Mouse (Mus musculus) heart, embryonic 12.5 days (tissue): ENCODE results near the gene Smc1b. TPM values are rescaled to one million over a fixed set of nuclear protein-coding genes. Genes with fewer than 3 reads are reported as not detected.

Experiments
- ATAC-seq: fragments of 200-750 bp; cut with Nextera tagmentation; 2 replicates; pipeline ENCODE4 v1.8.0; 2017; ENCODE audit warnings: moderate TSS enrichment, moderate library complexity; ENCODE audit not compliant: insufficient number of reproducible peaks, low FRiP score
- H3K27ac ChIP-seq: fragments of 300-500 bp; sonication (generic); 2 replicates; pipeline ENCODE4 v1.5.1; 2016; ENCODE audit warnings: mild to moderate bottlenecking, moderate library complexity; ENCODE audit not compliant: poor library complexity, severe bottlenecking
- H3K27me3 ChIP-seq: fragments of 300-500 bp; sonication (generic); replicated peaks from 2 replicates; pipeline ENCODE4 v1.6.1; 2016; ENCODE audit warnings: mild to moderate bottlenecking, moderate library complexity
- H3K36me3 ChIP-seq: fragments of 300-500 bp; sonication (generic); 2 replicates; pipeline ENCODE4 v1.6.1; 2016; ENCODE audit warnings: mild to moderate bottlenecking, moderate library complexity
- H3K4me1 ChIP-seq: fragments of 300-500 bp; sonication (generic); replicated peaks from 2 replicates; pipeline ENCODE4 v1.6.1; 2016; ENCODE audit warnings: mild to moderate bottlenecking
- H3K4me2 ChIP-seq: fragments of 300-500 bp; sonication (generic); 2 replicates; pipeline ENCODE4 v1.6.1; 2016; ENCODE audit warnings: mild to moderate bottlenecking, moderate library complexity
- H3K4me3 ChIP-seq: fragments of 300-500 bp; sonication (generic); 2 replicates; pipeline ENCODE4 v1.5.1; 2016; ENCODE audit warnings: mild to moderate bottlenecking
- H3K9ac ChIP-seq: fragments of 300-500 bp; sonication (generic); 2 replicates; pipeline ENCODE4 v1.6.1; 2016; ENCODE audit warnings: mild to moderate bottlenecking, moderate library complexity
- H3K9me3 ChIP-seq: fragments of 300-500 bp; sonication (generic); replicated peaks from 2 replicates; pipeline ENCODE4 v1.6.1; 2016; ENCODE audit warnings: mild to moderate bottlenecking, moderate library complexity
- WGBS: fragments of 180-500 bp; shearing (Covaris S2); methylation state at CpG from one replicate; pipeline ENCODE4 v1.1.7; 2016; 5-methylcytosine and 5-hydroxymethylcytosine counted together
- polyA plus RNA-seq: library from polyadenylated mRNA; unstranded; fragments of >200 nt; fragmentation: Nextera tagmentation; extraction: Ambion mirVana; gene quantifications from 2 replicates; pipeline ENCODE4 v1.2.1, GENCODE M21; 2016

The Smc1b gene
- polyA plus RNA-seq, 1 experiment from 2014 or later: 0.09 TPM

DNA sequence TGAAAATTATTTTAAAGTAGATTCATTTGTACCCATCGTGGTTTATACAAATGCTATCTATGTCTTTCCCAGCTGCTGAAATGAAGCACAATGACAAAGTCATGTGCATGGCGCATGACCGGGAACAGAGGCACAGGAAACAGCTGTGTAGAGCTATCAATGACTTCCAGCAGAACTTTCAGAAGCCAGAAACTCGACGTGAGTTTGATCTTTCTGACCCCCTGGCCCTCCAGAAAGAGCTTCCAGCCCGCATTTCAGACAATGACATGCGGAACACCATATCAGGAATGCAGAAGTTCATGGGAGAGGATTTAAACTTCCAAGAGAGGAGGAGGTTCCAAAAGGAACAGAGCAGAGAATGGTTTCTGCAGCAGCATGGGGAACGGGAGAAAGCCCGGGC, 3.4 kb upstream of the Smc1b start:
- 39% methylated on average over 9 of the region's 9 CpGs for WGBS
- Histone ChIP-seq H3K27ac (no peak overlapping the region), H3K4me1 (peaks cover 4% of the 10 kb centered on the region; the same call in 1 of the 2 replicates), H3K4me2 (no peak overlapping the region), H3K9me3 (0 out of 2 replicates have a peak, but pooled peaks cover 4% of the 10 kb centered on the region), H3K27me3 (peaks cover 41% of the 10 kb centered on the region), H3K4me3 (no peak overlapping the region), H3K9ac (no peak overlapping the region), H3K36me3 (no peaks in the 10 kb centered on the region)
- no peak for ATAC-seq

DNA sequence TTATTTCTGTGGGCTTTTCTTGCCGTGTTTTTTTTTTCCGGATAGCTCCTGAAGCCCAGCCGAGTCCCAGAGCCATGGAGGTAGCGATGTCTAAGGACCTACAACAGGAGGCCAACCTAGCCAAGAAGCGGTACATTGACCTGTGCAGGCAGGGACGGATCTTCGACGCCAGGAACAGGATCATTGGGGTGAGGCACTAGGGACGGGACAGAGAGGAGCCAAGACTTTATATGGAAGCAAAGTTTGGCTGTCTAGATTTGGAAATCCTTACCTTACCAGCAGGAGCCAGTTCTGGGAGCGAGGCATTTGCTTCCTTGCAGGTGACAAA, 393 bp upstream of the Smc1b start:
- no peak overlapping the region for H3K9ac ChIP-seq
- H3K4me1 ChIP-seq: peaks cover 4% of the 10 kb centered on the region; the same call in 1 of the 2 replicates
- H3K4me3 ChIP-seq: peak overlapping the region; percentile 30
- H3K27me3 ChIP-seq: peaks cover 31% of the 10 kb centered on the region
- 0 out of 2 replicates have a peak, but pooled peaks cover 4% of the 10 kb centered on the region for H3K9me3 ChIP-seq
- no peaks in the 10 kb centered on the region for H3K36me3 ChIP-seq
- WGBS: 18% methylated on average over 10 of the region's 10 CpGs
- no peak overlapping the region for H3K27ac ChIP-seq
- no peak for ATAC-seq
- H3K4me2 ChIP-seq: peak overlapping the region; percentile 65

DNA sequence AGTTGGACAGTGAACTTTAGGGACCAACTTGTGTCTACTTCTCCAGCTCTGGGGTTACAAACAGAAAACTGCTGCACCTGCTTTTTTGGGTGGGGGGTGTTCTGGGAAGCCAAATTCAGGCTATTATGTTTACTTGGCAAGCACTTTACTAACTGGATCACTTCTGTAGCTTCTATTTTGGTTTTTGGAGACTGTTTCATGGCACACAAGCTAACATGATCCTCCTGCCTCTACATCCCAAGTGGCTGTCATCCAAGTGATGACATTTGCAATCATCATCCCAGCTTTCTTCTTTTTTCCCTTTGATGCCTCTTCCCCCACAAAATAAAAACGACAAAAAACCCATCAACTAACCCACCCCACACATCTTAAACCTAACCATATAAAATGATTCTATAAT, 46.1 kb downstream of the Smc1b start:
- Histone ChIP-seq H3K9ac (no peak overlapping the region), H3K27ac (no peak overlapping the region), H3K4me2 (no peak overlapping the region), H3K4me1 (no peaks in the 10 kb centered on the region), H3K9me3 (no peaks in the 10 kb centered on the region), H3K4me3 (no peak overlapping the region), H3K36me3 (no peaks in the 10 kb centered on the region), H3K27me3 (no peaks in the 10 kb centered on the region; the same call in none of the 2 replicates)
- 47% methylated on average over 1 of the region's 1 CpGs for WGBS
- ATAC-seq: no peak

DNA sequence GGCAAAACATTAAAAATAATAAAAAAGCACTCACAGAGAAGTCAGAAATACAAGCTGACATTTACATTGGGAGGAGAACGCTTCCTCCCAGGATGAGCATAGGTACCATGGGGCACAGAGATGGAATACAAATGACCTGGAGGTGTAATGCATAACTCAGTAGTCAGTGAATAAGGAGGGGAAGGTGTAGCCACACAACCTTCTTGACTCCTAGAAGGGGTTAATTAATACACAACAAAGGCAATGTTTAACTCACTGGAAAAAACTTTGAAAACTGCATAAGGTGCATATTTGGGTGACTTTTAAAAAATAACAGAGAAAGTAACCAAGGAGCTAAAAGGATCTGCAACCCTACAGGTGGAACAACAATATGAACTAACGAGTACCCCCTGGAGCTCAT, 59.1 kb downstream of the Smc1b start:
- ATAC-seq: no peak
- 84% methylated on average over 2 of the region's 2 CpGs for WGBS
- no peaks in the 10 kb centered on the region; the same call in 1 of the 2 replicates for H3K27me3 ChIP-seq
- H3K9ac ChIP-seq: no peak overlapping the region
- H3K4me2 ChIP-seq: no peak overlapping the region
- no peaks in the 10 kb centered on the region for H3K36me3 ChIP-seq
- no peaks in the 10 kb centered on the region for H3K4me1 ChIP-seq
- H3K4me3 ChIP-seq: no peak overlapping the region
- H3K27ac ChIP-seq: no peak overlapping the region
- no peaks in the 10 kb centered on the region for H3K9me3 ChIP-seq

DNA sequence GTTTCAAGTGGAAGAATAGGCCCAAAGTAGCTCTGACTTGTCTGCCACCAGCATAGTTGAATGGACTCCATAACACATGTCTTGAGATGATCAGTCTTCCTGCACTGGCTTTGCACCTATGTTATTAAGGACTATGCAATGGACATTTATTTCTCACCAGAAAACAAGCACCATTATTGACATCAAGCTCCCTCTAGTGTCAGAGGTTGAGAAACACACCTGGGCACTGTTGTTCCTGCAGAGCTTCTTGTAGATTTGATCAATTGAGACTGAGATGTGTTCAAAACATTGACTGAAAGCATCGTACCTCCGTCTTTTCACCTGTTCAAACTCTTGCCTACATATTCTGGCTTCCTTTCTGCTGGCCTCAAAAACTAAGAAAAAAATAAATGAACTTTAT, 61.2 kb downstream of the Smc1b start:
- no peak overlapping the region for H3K4me3 ChIP-seq
- no peak overlapping the region for H3K4me2 ChIP-seq
- no peak overlapping the region for H3K9ac ChIP-seq
- no peak overlapping the region for H3K27ac ChIP-seq
- no peak for ATAC-seq
- no peaks in the 10 kb centered on the region for H3K4me1 ChIP-seq
- WGBS: 21% methylated on average over 2 of the region's 2 CpGs
- H3K9me3 ChIP-seq: no peaks in the 10 kb centered on the region
- H3K27me3 ChIP-seq: no peaks in the 10 kb centered on the region; the same call in 1 of the 2 replicates
- H3K36me3 ChIP-seq: no peaks in the 10 kb centered on the region

DNA sequence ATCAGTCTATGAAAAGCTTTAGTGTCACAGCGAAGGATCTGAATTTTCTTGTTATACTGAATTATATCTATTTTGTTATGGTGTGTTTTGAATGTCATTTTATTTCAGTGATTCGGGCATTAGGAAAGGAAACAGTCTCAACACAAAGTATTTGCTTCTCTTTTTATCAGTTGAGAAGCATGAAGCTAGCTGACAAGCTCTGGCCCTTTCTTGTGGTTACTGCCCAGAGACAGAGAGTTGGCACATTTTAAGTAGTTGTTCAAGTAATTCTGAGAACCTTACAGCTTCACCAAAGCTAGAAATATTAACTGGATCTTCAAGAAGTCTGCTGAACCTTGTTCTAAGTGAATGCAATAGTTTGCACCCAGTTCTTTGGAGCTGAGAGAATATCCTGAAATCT, 68.3 kb downstream of the Smc1b start:
- Histone ChIP-seq H3K9ac (no peak overlapping the region), H3K9me3 (no peaks in the 10 kb centered on the region), H3K4me3 (no peak overlapping the region), H3K27ac (no peak overlapping the region), H3K36me3 (peaks cover 39% of the 10 kb centered on the region), H3K27me3 (no peaks in the 10 kb centered on the region), H3K4me2 (no peak overlapping the region), H3K4me1 (no peaks in the 10 kb centered on the region)
- ATAC-seq: no peak
- WGBS: 85% methylated on average over 2 of the region's 2 CpGs

DNA sequence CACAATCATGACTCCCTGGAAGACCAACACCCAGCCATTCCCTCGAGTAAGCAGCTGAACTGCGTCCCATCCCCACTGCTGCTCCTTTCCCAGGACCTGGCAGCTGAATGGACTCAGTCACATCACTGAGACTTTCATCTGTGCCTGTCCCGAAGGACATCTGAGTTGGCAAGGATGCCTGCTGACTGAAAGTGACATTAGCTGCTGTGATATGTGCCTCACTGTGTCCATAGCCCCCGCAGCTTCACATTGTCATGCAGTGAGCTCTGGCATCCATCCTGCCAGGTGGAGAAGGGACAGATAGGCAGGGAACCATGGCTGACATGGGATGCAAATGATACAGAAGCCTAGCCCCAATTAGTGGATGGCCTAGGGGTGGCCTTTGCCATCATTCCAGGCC, 76.6 kb downstream of the Smc1b start:
- Histone ChIP-seq H3K4me1 (no peaks in the 10 kb centered on the region), H3K27ac (no peak overlapping the region), H3K4me3 (no peak overlapping the region), H3K4me2 (no peak overlapping the region), H3K9me3 (no peaks in the 10 kb centered on the region), H3K9ac (no peak overlapping the region), H3K27me3 (no peaks in the 10 kb centered on the region), H3K36me3 (peaks cover 71% of the 10 kb centered on the region)
- no peak for ATAC-seq
- WGBS: 82% methylated on average over 4 of the region's 4 CpGs

DNA sequence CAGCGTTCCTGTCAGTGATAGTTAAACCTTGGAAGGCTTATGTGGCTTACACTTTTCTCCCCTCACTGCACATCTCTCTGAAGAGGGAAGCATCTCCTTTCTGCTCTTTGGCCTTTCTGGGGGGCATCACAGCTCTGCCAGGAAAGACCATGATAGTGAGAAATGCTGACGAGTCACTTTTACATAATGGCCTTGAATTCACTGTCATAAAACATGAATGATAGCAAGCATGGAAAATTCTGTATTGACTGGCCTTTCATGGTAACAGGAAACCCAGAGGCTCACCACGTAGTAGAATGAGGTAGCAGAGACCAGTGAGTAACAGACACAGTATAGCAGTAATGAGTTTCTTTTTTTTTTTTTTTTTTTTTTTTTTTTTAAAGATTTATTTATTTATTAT, 77.7 kb downstream of the Smc1b start:
- no peak overlapping the region for H3K4me2 ChIP-seq
- H3K9ac ChIP-seq: no peak overlapping the region
- H3K27ac ChIP-seq: no peak overlapping the region
- ATAC-seq: no peak
- WGBS: 90% methylated on average over 3 of the region's 3 CpGs
- H3K36me3 ChIP-seq: peaks cover 73% of the 10 kb centered on the region
- H3K9me3 ChIP-seq: no peaks in the 10 kb centered on the region
- H3K27me3 ChIP-seq: no peaks in the 10 kb centered on the region
- no peaks in the 10 kb centered on the region for H3K4me1 ChIP-seq
- H3K4me3 ChIP-seq: no peak overlapping the region

DNA sequence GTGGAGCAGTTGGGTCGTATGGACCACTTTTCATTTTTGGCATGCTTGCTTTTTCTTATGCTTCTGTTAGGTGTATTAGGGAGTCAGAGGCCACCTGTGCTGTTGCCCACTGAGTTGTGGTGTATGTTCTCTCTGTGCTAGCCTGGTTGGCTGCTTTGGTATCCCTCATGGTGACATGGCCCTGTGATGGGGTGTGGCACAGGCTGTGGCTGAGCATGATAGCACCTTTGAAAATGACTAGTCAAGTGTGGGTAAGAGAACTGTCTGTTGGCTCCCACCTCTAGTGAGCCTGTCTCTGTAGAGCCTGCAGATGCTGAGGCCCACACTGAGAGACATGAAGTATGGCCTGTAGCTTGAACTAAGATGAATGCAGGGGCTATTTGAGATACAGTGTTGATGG, 82.0 kb downstream of the Smc1b start:
- H3K27me3 ChIP-seq: no peaks in the 10 kb centered on the region
- no peak overlapping the region for H3K9ac ChIP-seq
- H3K27ac ChIP-seq: no peak overlapping the region
- no peak for ATAC-seq
- no peaks in the 10 kb centered on the region for H3K4me1 ChIP-seq
- H3K36me3 ChIP-seq: peaks cover 91% of the 10 kb centered on the region
- H3K9me3 ChIP-seq: no peaks in the 10 kb centered on the region
- H3K4me3 ChIP-seq: no peak overlapping the region
- no peak overlapping the region for H3K4me2 ChIP-seq
- WGBS: 92% methylated on average over 1 of the region's 1 CpGs

DNA sequence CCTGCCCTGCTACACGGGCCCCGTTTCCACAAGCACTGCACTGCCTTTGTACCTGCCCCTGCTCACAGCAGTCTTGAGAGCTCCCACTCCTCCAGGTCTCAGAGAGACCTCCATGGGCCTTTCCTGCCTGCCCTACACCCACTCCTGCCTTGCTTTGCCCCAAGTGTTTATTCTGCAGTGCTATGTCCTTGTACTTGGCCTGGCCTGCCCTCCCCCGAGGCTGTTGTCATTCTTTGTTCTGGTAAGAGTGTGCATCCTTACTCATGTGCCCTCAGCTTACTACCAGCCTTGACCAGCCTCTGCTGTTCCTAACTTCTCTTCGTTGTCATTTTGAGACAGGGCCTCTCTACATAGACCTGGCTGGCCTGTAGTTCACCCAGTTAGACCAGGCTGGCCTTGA, 83.9 kb downstream of the Smc1b start:
- Histone ChIP-seq H3K4me3 (no peak overlapping the region), H3K36me3 (peaks cover 80% of the 10 kb centered on the region)
- WGBS: 85% methylated on average over 4 of the region's 4 CpGs

DNA sequence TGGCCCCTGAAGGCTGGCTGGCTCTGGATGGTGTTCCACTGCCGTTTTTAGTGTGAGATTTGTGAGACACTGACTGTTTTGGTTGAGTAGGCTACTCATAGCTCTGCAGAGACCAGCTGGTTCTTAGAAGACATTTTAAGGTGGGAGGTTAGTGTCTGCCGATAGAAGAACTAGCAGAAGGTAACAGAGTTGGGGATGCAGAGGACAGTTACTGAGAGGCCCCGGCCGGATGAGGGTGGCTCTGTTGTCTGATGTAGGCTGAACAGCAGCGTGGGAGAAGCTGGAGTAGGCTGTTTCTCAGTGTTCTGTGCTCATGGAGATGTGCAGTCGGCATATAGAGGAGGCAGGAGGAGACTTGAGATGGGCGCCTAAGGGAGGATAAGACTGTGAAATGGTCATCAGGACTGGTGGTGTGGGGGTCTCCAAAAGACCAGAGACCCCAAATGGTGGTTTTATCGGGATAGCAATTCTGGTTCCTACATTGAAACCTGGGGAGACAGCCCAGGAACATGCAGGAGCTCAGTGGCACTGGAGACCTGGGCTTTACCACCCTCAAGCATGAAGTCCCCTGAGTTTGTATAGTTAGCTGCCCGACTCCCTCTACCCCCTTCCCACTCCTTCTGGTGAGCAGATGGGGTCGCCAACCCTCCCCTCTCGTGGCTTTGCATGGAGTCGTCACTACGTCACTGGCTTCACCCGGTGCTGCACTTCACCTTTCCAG, 85.4 kb downstream of the Smc1b start:
- H3K9ac ChIP-seq: no peak overlapping the region
- H3K27me3 ChIP-seq: no peaks in the 10 kb centered on the region
- no peak for ATAC-seq
- H3K36me3 ChIP-seq: peaks cover 65% of the 10 kb centered on the region
- no peak overlapping the region for H3K27ac ChIP-seq
- no peaks in the 10 kb centered on the region for H3K9me3 ChIP-seq
- 83% methylated on average over 14 of the region's 14 CpGs for WGBS
- no peak overlapping the region for H3K4me3 ChIP-seq
- peaks cover 26% of the 10 kb centered on the region for H3K4me1 ChIP-seq
- H3K4me2 ChIP-seq: no peak overlapping the region

More for the DNA sequence above, 83.9 kb downstream of the Smc1b start:
- Histone ChIP-seq H3K27ac (no peak overlapping the region), H3K27me3 (no peaks in the 10 kb centered on the region), H3K9ac (no peak overlapping the region), H3K9me3 (no peaks in the 10 kb centered on the region), H3K4me1 (peaks cover 12% of the 10 kb centered on the region), H3K4me2 (no peak overlapping the region)
- ATAC-seq: no peak

DNA sequence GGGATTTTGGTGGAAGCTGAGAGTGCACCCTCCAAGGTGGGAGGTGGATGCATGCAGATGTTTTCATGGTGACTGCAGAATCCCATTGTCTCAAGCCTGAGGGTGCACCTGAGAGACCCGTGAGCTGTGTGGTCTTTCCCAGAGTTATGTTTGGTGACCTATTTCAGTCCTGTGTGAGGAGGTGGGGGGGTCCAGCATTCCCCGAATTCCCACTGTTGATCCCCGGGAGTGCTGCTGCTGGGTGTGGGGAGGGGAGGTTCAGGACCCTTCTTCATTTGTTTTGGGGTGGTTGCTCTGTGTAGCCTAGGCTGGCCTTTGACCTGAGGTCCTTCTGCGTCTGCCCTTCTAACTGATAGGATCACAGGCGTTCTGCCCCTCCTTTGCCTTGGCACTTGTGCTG, 88.0 kb downstream of the Smc1b start:
- Histone ChIP-seq H3K9ac (no peak overlapping the region), H3K27me3 (no peaks in the 10 kb centered on the region), H3K27ac (no peak overlapping the region; the same call in 1 of the 2 replicates), H3K4me3 (no peak overlapping the region), H3K9me3 (no peaks in the 10 kb centered on the region), H3K4me2 (no peak overlapping the region), H3K36me3 (peaks cover 40% of the 10 kb centered on the region), H3K4me1 (peaks cover 29% of the 10 kb centered on the region)
- ATAC-seq: no peak
- WGBS: 58% methylated on average over 5 of the region's 5 CpGs
